Mouse (Mus musculus) bone marrow macrophage, adult 2 months (primary cell): ENCODE results near the gene Cntnap1.

Experiments
- CTCF ChIP-seq: IDR thresholded peaks from 2 replicates; pipeline ENCODE4 v1.5.1; 2012; ENCODE audit warnings: low read depth, mild to moderate bottlenecking, low read length, moderate library complexity
- POLR2A ChIP-seq: IDR thresholded peaks from 2 replicates; pipeline ENCODE4 v1.6.1; 2012; ENCODE audit warnings: mild to moderate bottlenecking, low read depth, low read length, borderline replicate concordance

- TF ChIP-seq CTCF: no peak
- no peak for TF ChIP-seq POLR2A
Observed at GRCm38 (mm10) chr11:101186526-101187247, 16.4 kb downstream of the Cntnap1 start.
